8 mouse cellular contexts compared by ENCODE assay signal in the genomic region with DNA sequence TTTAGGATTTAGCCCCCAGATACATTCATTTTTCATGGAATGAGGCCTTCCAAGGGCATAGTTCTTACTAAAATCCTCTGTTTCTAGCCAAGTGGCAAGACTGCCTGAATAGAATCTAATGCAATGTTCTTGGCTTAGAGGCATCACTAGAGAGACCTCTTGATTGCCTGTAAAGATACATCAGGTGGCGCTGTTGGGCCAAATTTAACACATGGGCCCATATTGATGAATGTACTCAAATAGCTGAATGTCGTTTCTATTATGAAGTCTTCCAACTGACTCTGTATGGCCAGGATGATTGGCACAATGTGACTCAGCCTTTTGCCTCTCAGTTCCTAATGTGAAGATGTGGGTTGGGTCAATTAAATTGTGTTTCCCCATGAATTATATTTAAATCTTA.
DNase-seq lines count a peak whose midpoint lies in the region; ATAC-seq lines count a peak whose summit lies in the region.

No protein-coding gene starts in this region.

- peak; percentile 0 for DNase-seq in lung, postnatal 36 days
- no peak for DNase-seq in lung, postnatal 10 days
- DNase-seq in layer of hippocampus, postnatal 10 days (ENCODE audit: low spot score in 2 of 2), result peak; percentile 24 to 44
- peak; percentile 51 for DNase-seq in neural tube, embryonic 11.5 days (ENCODE audit: low spot score)
- DNase-seq in gastrocnemius, postnatal 14 days, result no peak
- DNase-seq in adrenal gland, postnatal 25 days, result no peak

- WGBS in forebrain, embryonic 15.5 days, result 5% methylated on average over 2 of the region's 2 CpGs
- WGBS in neural tube, embryonic 11.5 days, result 14% methylated on average over 2 of the region's 2 CpGs

- H3K9me3 ChIP-seq in forebrain, embryonic 15.5 days, result no peaks in the 10 kb centered on the region
- no peaks in the 10 kb centered on the region for H3K9me3 ChIP-seq in neural tube, embryonic 11.5 days (ENCODE audit: control insufficient read depth, low read length)

- no peak overlapping the region for H3K4me3 ChIP-seq in forebrain, embryonic 15.5 days
- H3K4me3 ChIP-seq in neural tube, embryonic 11.5 days (ENCODE audit: low read depth, low read length), result no peak overlapping the region

- no peak overlapping the region for H3K9ac ChIP-seq in forebrain, embryonic 15.5 days (replicated peaks)
- no peak overlapping the region for H3K9ac ChIP-seq in neural tube, embryonic 11.5 days (ENCODE audit: low read length)

- no peak overlapping the region for H3K27ac ChIP-seq in forebrain, embryonic 15.5 days (replicated peaks)
- H3K27ac ChIP-seq in neural tube, embryonic 11.5 days (ENCODE audit: low read depth, low read length), result no peak overlapping the region

- H3K36me3 ChIP-seq in forebrain, embryonic 15.5 days, result no peaks in the 10 kb centered on the region
- H3K36me3 ChIP-seq in neural tube, embryonic 11.5 days (ENCODE audit: control insufficient read depth, insufficient read depth, low read length), result no peaks in the 10 kb centered on the region

- no peaks in the 10 kb centered on the region for H3K4me1 ChIP-seq in forebrain, embryonic 15.5 days
- H3K4me1 ChIP-seq in neural tube, embryonic 11.5 days (ENCODE audit: control insufficient read depth, insufficient read depth, low read length), result no peaks in the 10 kb centered on the region

- intact Hi-C loops in gastrocnemius, postnatal 14 days (cut with DNase I; ENCODE audit: low total_unique reads), result no loop called here

- no peak overlapping the region for H3K4me2 ChIP-seq in forebrain, embryonic 15.5 days (replicated peaks)
- H3K4me2 ChIP-seq in neural tube, embryonic 11.5 days (ENCODE audit: low read depth), result no peak overlapping the region

- H3K27me3 ChIP-seq in forebrain, embryonic 15.5 days, result no peaks in the 10 kb centered on the region
- no peaks in the 10 kb centered on the region for H3K27me3 ChIP-seq in neural tube, embryonic 11.5 days (ENCODE audit: control insufficient read depth, insufficient read depth, low read length)

- peak; percentile 89 for ATAC-seq in forebrain, embryonic 15.5 days (replicated peaks)
- ATAC-seq in neural tube, embryonic 11.5 days (ENCODE audit: insufficient read depth, low FRiP score, low TSS enrichment), result peak; percentile 40
- ATAC-seq in erythroid progenitor cell, adult 5-6 weeks (replicated peaks; ENCODE audit: low FRiP score, poor library complexity, severe bottlenecking), result no peak

Comparison
In these comparisons a context has a peak if more than half of its experiments do, and no peak if none do; other contexts are left out.
1. DNase-seq: peak in lung, postnatal 36 days (single experiment), layer of hippocampus, postnatal 10 days (2 of 2) and neural tube, embryonic 11.5 days (single experiment); none in lung, postnatal 10 days (single experiment), gastrocnemius, postnatal 14 days (single experiment) and adrenal gland, postnatal 25 days (single experiment).